12 mouse cellular contexts compared by ENCODE assay signal in genomic region chr17:24647493-24647892, GRCm38 (mm10). TPM values are rescaled to one million over a fixed set of nuclear protein-coding genes. Genes with fewer than 3 reads are reported as not detected.
DNase-seq lines count a peak whose midpoint lies in the region; ATAC-seq lines count a peak whose summit lies in the region.
"Had no signal": no experiment of that assay in that cellular context is flagged by ENCODE, and none has a peak within 500 bp of the region (broad histone marks: within the 10 kb centered on the region; RNA-seq: fewer than 3 reads in every experiment).

No protein-coding gene starts in this region.

- DNase-seq in kidney, postnatal 36 days, result no peak
- no peak for DNase-seq in urinary bladder, postnatal 14 days (ENCODE audit: low spot score)
- DNase-seq in ovary, adult 18-20 months (ENCODE audit: low spot score), result no peak
- DNase-seq in frontal cortex, postnatal 14 days (ENCODE audit: low spot score in 2 of 2), result no peak
- DNase-seq: liver, embryonic 13.5 days; spleen, adult 18-20 months had no signal

- peak overlapping the region; percentile 6; the same call in 1 of the 2 replicates for H3K4me3 ChIP-seq in kidney, embryonic 14.5 days (ENCODE audit: low read length)
- H3K4me3 ChIP-seq in embryonic facial prominence, embryonic 12.5 days, result no peak overlapping the region
- peak overlapping the region; percentile 29 for H3K4me3 ChIP-seq in heart, embryonic 15.5 days
- H3K4me3 ChIP-seq in lung, embryonic 16.5 days (ENCODE audit: low read length), result peak overlapping the region; percentile 18; the same call in 1 of the 2 replicates
- H3K4me3 ChIP-seq: liver, embryonic 13.5 days had no signal

- peaks cover 46% of the 10 kb centered on the region for H3K4me1 ChIP-seq in kidney, embryonic 14.5 days (ENCODE audit: control insufficient read depth, insufficient read depth, low read length)
- H3K4me1 ChIP-seq in embryonic facial prominence, embryonic 12.5 days, result peaks cover 39% of the 10 kb centered on the region
- H3K4me1 ChIP-seq in heart, embryonic 15.5 days (replicated peaks), result peaks cover 57% of the 10 kb centered on the region
- H3K4me1 ChIP-seq in lung, embryonic 16.5 days (replicated peaks; ENCODE audit: control insufficient read depth, insufficient read depth, low read length), result peaks cover 47% of the 10 kb centered on the region

- 78% methylated on average over 11 of the region's 11 CpGs for whole genome bisulfite sequencing in kidney, embryonic 14.5 days
- WGBS in embryonic facial prominence, embryonic 12.5 days, result 81% methylated on average over 11 of the region's 11 CpGs
- WGBS in heart, embryonic 15.5 days, result 69% methylated on average over 11 of the region's 11 CpGs
- WGBS in lung, embryonic 16.5 days, result 69% methylated on average over 11 of the region's 11 CpGs

- no peak for ATAC-seq in kidney, embryonic 14.5 days (ENCODE audit: low FRiP score, low TSS enrichment)
- no peak for ATAC-seq in embryonic facial prominence, embryonic 12.5 days (ENCODE audit: insufficient number of reproducible peaks, insufficient read depth, low FRiP score, low TSS enrichment)
- no peak for ATAC-seq in heart, embryonic 15.5 days (replicated peaks; ENCODE audit: insufficient number of reproducible peaks, insufficient read depth, low FRiP score, low read depth)
- ATAC-seq in lung, embryonic 16.5 days (ENCODE audit: low read depth), result no peak
- ATAC-seq: inflammation-experienced regulatory T-cells, adult 6 months had no signal

- peak overlapping the region; percentile 21 for H3K4me2 ChIP-seq in kidney, embryonic 14.5 days (replicated peaks; ENCODE audit: low read depth, low read length)
- no peak overlapping the region for H3K4me2 ChIP-seq in embryonic facial prominence, embryonic 12.5 days (replicated peaks)
- peak overlapping the region; percentile 96 for H3K4me2 ChIP-seq in heart, embryonic 15.5 days
- peak overlapping the region; percentile 41 for H3K4me2 ChIP-seq in lung, embryonic 16.5 days (ENCODE audit: low read depth, low read length)
- H3K4me2 ChIP-seq: liver, embryonic 13.5 days had no signal

- no peaks in the 10 kb centered on the region for H3K27me3 ChIP-seq in kidney, embryonic 14.5 days (ENCODE audit: control insufficient read depth, insufficient read depth, low read length)
- no peaks in the 10 kb centered on the region for H3K27me3 ChIP-seq in embryonic facial prominence, embryonic 12.5 days
- 0 out of 2 replicates have a peak, but pooled peaks cover 13% of the 10 kb centered on the region for H3K27me3 ChIP-seq in heart, embryonic 15.5 days
- H3K27me3 ChIP-seq in lung, embryonic 16.5 days (ENCODE audit: control insufficient read depth, insufficient read depth, low read depth, low read length), result no peaks in the 10 kb centered on the region

- H3K36me3 ChIP-seq in kidney, embryonic 14.5 days (ENCODE audit: control insufficient read depth, insufficient read depth, low read length), result no peaks in the 10 kb centered on the region
- H3K36me3 ChIP-seq in embryonic facial prominence, embryonic 12.5 days, result no peaks in the 10 kb centered on the region
- H3K36me3 ChIP-seq in heart, embryonic 15.5 days, result no peaks in the 10 kb centered on the region
- H3K36me3 ChIP-seq in lung, embryonic 16.5 days (ENCODE audit: control insufficient read depth, insufficient read depth, low read length), result no peaks in the 10 kb centered on the region
- H3K36me3 ChIP-seq: liver, embryonic 13.5 days had no signal

- H3K9me3 ChIP-seq in kidney, embryonic 14.5 days (ENCODE audit: control insufficient read depth, low read length), result no peaks in the 10 kb centered on the region
- H3K9me3 ChIP-seq in embryonic facial prominence, embryonic 12.5 days, result no peaks in the 10 kb centered on the region
- no peaks in the 10 kb centered on the region for H3K9me3 ChIP-seq in heart, embryonic 15.5 days (replicated peaks)
- H3K9me3 ChIP-seq in lung, embryonic 16.5 days (ENCODE audit: control insufficient read depth, low read length), result no peaks in the 10 kb centered on the region
- H3K9me3 ChIP-seq: liver, embryonic 13.5 days had no signal

- H3K27ac ChIP-seq in kidney, embryonic 14.5 days (ENCODE audit: low read depth, low read length), result peak overlapping the region; percentile 55; the same call in 1 of the 2 replicates
- no peak overlapping the region for H3K27ac ChIP-seq in embryonic facial prominence, embryonic 12.5 days
- H3K27ac ChIP-seq in heart, embryonic 15.5 days, result peak overlapping the region; percentile 70
- peak overlapping the region; percentile 65 for H3K27ac ChIP-seq in lung, embryonic 16.5 days (ENCODE audit: low read length)
- H3K27ac ChIP-seq: liver, embryonic 13.5 days had no signal

- H3K9ac ChIP-seq in kidney, embryonic 14.5 days (ENCODE audit: low read depth, low read length), result peak overlapping the region; percentile 37
- H3K9ac ChIP-seq in embryonic facial prominence, embryonic 12.5 days, result 0 out of 2 replicates have a peak overlapping the region, but pooled peaks have one; percentile 7
- H3K9ac ChIP-seq in heart, embryonic 15.5 days, result 0 out of 2 replicates have a peak overlapping the region, but pooled peaks have one; percentile 6
- peak overlapping the region; percentile 52 for H3K9ac ChIP-seq in lung, embryonic 16.5 days (ENCODE audit: low read length)
- H3K9ac ChIP-seq: liver, embryonic 13.5 days had no signal

RNA-seq across cellular contexts. Expression of gene Slc9a3r2, which starts 2.6 kb away (rescaled TPM):
- polyA plus RNA-seq in kidney, embryonic 14.5 days (2014; fragmentation: Nextera tagmentation; extraction: Ambion mirVana), result 86.1 and 95.5 TPM in 2 replicates
- 59.6 and 60.6 TPM in 2 replicates for polyA plus RNA-seq in embryonic facial prominence, embryonic 12.5 days (2016; fragmentation: Nextera tagmentation; extraction: Ambion mirVana)
- polyA plus RNA-seq in heart, embryonic 15.5 days (2015; fragmentation: Nextera tagmentation; extraction: Ambion mirVana), result 55.5 and 61.4 TPM in 2 replicates
- polyA plus RNA-seq in lung, embryonic 16.5 days (2015; fragmentation: Nextera tagmentation; extraction: Ambion mirVana), result 95.5 and 98.1 TPM in 2 replicates
- polyA plus RNA-seq: inflammation-experienced regulatory T-cells, adult 6 months had no signal

RNA-seq across cellular contexts. Expression of gene Npw, which starts 10.8 kb away (rescaled TPM):
- polyA plus RNA-seq in kidney, embryonic 14.5 days (2014; fragmentation: Nextera tagmentation; extraction: Ambion mirVana), result 0.66 TPM in 1 of 2 replicates, not detected in the other
- 0.35 and 0.76 TPM in 2 replicates for polyA plus RNA-seq in embryonic facial prominence, embryonic 12.5 days (2016; fragmentation: Nextera tagmentation; extraction: Ambion mirVana)
- 0.26 TPM in 1 of 2 replicates, not detected in the other for polyA plus RNA-seq in heart, embryonic 15.5 days (2015; fragmentation: Nextera tagmentation; extraction: Ambion mirVana)
- 1.1 and 2.3 TPM in 2 replicates for polyA plus RNA-seq in lung, embryonic 16.5 days (2015; fragmentation: Nextera tagmentation; extraction: Ambion mirVana)
- polyA plus RNA-seq: brain, embryonic 14.5 days; inflammation-experienced regulatory T-cells, adult 6 months had no signal

RNA-seq across cellular contexts. Expression of gene Nthl1, which starts 15.0 kb away (rescaled TPM):
- polyA plus RNA-seq in kidney, embryonic 14.5 days (2014; fragmentation: Nextera tagmentation; extraction: Ambion mirVana), result 14.2 and 17.0 TPM in 2 replicates
- polyA plus RNA-seq in embryonic facial prominence, embryonic 12.5 days (2016; fragmentation: Nextera tagmentation; extraction: Ambion mirVana), result 26.2 and 26.9 TPM in 2 replicates
- 7.7 and 10.9 TPM in 2 replicates for polyA plus RNA-seq in heart, embryonic 15.5 days (2015; fragmentation: Nextera tagmentation; extraction: Ambion mirVana)
- 17.6 and 17.9 TPM in 2 replicates for polyA plus RNA-seq in lung, embryonic 16.5 days (2015; fragmentation: Nextera tagmentation; extraction: Ambion mirVana)

RNA-seq across cellular contexts. Expression of gene Tsc2, which starts 15.1 kb away (rescaled TPM):
- 48.3 and 55.4 TPM in 2 replicates for polyA plus RNA-seq in kidney, embryonic 14.5 days (2014; fragmentation: Nextera tagmentation; extraction: Ambion mirVana)
- 72.8 and 82.0 TPM in 2 replicates for polyA plus RNA-seq in embryonic facial prominence, embryonic 12.5 days (2016; fragmentation: Nextera tagmentation; extraction: Ambion mirVana)
- polyA plus RNA-seq in heart, embryonic 15.5 days (2015; fragmentation: Nextera tagmentation; extraction: Ambion mirVana), result 39.0 and 56.0 TPM in 2 replicates
- polyA plus RNA-seq in lung, embryonic 16.5 days (2015; fragmentation: Nextera tagmentation; extraction: Ambion mirVana), result 54.0 and 58.2 TPM in 2 replicates

RNA-seq across cellular contexts. Expression of gene Zfp598, which starts 22.0 kb away (rescaled TPM):
- 25.3 and 34.4 TPM in 2 replicates for polyA plus RNA-seq in kidney, embryonic 14.5 days (2014; fragmentation: Nextera tagmentation; extraction: Ambion mirVana)
- 23.5 and 25.4 TPM in 2 replicates for polyA plus RNA-seq in embryonic facial prominence, embryonic 12.5 days (2016; fragmentation: Nextera tagmentation; extraction: Ambion mirVana)
- 12.5 and 18.1 TPM in 2 replicates for polyA plus RNA-seq in heart, embryonic 15.5 days (2015; fragmentation: Nextera tagmentation; extraction: Ambion mirVana)
- 15.0 and 18.1 TPM in 2 replicates for polyA plus RNA-seq in lung, embryonic 16.5 days (2015; fragmentation: Nextera tagmentation; extraction: Ambion mirVana)
